Mouse (Mus musculus): ENCODE results near the gene Mfap1b.
"Not testable (repeated sequence)": the region's sequence is repeated elsewhere in the genome, so short reads cannot be mapped to it uniquely, and the experiment has no call there.

Gene Mfap1b

DNA sequence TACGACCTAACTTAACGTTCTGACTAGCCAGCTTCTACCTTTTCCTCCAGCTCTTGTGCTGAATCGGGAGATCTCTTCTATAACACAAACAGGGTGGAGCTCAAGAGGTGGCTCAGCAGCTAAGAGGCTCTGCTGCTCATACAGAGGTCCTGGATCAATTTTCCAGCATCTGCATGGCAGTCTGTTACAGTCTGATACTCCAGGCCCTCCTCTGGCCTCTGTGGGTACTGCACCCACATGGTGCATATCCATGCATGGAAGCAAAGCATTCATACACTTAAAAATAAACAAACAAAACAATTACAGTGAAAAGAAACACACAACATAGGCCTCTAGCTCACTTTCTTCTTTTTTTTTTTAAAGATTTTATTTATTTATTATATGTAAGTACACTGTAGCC is 1.1 kb downstream of the Mfap1b start:
- DNase-seq (ENCODE audit: low spot score) = not testable (repeated sequence)

DNA sequence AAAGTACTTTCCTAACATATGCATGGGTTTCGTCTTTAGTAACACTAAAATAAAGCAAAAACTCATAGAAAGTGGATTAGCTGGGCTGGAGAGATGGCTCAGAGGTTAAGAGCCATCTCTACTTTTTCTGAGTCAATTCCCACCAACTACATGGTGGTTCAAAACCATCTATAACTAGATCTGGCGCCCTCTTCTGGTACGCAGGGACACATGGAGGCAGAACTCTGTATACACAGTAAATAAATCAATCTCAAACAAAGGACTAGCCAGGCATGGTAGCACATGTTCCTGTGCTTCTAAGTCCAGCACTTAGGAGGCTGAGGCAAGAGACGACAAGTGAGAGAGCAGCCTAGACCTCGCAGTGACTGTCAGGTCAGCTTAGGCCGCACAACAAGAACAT is 4.9 kb downstream of the Mfap1b start:
- not testable (repeated sequence) for DNase-seq (ENCODE audit: low spot score)

DNA sequence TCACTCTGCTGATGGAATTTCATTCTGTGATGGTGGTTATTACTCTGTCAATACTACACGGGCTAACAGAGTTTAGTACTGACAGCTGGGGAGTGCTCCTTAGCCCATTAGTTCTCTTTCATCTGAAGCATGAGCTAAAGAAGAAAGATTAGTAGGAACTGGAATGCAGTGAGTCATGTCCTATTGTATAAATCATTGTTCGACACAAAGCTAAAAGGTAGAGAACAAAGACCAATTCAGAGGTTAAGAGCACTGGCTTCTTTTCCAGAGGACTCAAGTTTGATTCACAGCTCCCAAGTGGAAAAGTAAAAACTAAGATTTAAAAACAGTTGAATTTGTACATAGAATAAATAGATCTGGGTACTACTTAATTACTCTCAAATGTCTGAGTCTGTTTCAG is 13.8 kb downstream of the Mfap1b start:
- DNase-seq (ENCODE audit: low spot score) = no peak

DNA sequence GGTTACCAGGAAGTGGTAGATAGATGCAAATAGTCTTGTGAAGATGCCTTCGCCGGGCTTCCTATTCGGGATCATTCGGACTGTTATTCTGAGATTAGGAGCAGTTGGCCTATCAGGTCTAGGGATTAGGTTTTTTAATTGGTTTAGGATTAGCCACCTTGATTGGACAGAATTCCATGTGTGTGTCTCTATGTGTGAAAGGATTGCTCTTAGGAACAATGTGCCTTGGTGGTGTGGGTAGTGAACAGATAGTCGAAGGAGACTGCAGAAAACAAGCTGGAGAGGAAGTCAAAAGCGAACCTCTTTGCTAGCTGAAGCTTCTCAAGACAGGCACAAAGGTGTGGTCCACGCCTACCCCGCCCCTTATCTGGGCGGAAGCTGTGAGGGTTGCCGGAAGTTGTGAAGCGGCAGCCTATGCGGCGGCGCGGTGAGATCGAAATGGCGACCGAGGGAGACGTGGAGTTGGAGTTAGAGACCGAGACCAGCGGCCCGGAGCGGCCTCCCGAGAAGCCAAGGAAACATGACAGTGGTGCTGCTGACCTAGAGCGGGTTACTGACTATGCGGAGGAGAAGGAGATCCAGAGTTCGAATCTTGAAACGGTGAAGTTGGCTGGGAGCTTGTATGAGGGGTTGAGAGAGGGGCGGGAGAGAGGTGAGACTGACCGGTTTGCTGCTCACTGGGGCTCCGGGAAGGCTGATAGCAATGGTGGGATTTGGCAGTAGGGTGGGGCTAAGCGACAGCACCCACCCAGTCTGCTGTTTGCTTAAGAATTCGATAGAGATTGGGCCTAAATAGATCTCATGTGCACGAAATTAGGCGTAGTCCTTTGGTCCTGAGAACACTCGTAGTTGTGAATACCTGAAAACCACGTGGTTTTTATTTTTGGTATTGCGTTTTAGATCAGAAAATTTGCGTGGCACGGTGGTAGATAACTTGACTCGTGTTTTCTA is 16.9 kb downstream of the Mfap1b start, which contains the start of gene Serinc4:
Serinc4 (minus strand) TSS at position 90 of the 951 bp plus-strand sequence.
- peak; percentile 85 for DNase-seq (ENCODE audit: low spot score)

DNA sequence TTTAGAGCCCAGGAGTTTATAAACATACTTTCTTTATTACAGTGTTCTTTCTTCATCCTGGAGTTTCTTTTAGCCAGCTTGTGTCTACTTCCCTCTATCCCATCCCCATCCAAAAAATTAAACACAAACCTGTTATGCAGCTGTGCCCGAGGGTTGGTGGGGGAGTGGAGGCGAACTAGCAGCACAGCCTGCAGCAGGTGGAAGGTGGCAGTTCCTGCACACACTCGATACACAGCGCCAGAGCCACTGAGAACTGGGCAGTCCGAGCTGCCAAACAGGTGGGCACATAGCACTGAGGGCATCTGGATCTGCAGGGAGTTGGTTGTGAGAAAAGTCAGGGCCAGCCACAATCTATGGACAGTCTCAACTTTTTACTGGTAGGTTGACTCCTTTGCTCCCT is 18.3 kb downstream of the Mfap1b start:
- DNase-seq (ENCODE audit: low spot score) = no peak

DNA sequence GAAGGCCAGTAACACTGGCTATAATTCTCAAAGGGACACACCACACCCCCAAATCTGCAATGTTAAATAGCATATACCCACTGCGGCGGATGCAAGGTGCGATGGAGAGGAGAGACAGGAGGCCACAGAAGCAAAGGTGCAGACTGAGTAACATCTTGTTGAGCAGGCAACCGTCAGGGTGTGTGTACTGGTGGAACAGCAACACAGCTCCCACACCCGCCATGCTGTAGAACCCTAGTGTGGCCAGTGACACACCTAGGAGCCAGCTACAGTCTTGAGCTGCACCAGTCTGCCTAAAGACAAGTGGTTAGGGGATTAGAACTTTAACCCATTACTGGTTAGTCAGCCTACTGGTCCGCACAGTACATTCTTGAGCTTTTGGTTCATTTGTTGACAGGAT is 19.9 kb downstream of the Mfap1b start:
- no peak for DNase-seq (ENCODE audit: low spot score)

DNA sequence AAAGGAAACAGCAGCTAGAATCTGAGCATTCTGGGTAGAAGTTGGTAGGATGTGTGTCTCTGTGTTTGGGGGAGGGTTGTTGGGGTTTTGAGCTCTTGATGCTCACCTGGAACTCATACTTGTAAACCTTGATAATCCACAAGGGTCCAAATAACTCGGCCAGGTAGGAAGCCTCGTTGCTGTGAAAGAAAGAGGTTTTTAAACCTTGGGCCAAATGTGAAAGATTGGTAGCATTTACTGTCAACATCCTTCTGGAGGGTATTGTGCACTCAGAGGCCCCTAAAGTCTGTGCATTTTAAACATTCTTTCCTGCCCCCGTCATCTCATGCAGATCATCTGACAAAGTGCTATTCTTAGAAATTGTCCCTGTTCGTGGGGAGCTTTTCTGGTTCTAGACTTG is 20.9 kb downstream of the Mfap1b start, which contains the start of gene Hypk:
Hypk (plus strand) TSS at position 301 of the 400 bp plus-strand sequence.
- no peak for DNase-seq (ENCODE audit: low spot score)

DNA sequence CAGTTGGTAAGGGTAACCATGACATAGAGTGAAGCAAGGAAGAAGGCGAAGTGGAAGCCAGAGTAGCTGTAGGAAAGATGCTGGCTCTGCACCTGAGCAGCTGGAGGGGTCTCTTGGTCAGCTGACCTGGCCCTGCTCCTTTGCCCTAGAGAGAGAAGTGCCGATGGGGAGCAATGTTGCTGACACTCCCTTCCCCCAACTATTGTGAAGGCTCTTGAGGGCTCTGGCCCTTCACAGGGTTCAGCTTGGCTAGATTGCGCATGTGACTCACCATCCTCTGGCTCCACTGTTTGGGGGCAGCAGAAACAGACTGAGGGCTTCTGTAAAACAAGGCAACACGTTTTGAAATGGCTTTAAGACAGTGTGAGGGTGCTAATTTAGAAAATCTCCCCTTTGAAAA is 21.5 kb downstream of the Mfap1b start:
- DNase-seq (ENCODE audit: low spot score) = no peak

DNA sequence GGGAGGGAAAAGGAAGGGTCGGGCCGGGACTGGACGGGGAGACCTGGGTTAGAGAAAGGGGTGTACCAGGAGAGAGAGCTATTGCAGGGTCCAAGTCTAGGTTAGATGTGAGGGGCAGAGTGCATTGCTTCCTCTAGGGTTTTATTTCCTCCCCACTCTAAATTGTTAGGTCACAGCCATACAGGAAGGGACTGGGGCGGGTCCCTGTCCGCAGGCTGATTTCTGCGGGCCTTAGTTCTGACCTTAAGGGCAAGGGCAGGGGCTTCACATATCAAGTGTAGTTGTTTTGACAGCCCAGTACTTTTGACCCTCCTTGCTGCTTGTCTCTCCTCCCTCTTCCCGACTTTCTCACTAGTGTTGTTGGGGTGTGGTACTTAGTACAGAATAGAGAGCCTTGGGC is 23.8 kb downstream of the Mfap1b start:
- no peak for DNase-seq (ENCODE audit: low spot score)

DNA sequence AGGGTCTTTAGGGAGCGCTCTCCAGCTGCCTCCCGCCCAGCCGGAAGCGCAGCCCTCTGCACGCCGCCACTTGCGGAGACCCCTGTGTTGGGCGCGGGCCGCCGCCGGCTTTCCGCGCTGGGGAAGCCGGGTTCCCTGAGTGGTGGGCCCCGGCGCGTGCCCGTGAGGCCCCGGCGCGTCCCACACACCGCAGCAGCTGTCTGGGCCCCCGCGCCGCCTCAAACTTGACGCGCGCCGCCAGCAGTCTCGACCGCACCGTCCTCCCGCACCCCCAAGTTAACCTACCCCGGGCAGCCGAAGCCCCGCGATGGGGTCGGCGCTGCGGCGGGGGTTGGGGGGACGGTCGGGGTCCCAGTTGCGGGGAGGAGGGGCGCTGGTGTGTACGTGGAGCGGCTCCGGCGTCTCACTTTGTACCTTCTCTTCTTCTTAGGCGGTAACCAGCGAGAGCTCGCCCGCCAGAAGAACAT is 24.3 kb downstream of the Mfap1b start:
- no peak for DNase-seq (ENCODE audit: low spot score)

DNA sequence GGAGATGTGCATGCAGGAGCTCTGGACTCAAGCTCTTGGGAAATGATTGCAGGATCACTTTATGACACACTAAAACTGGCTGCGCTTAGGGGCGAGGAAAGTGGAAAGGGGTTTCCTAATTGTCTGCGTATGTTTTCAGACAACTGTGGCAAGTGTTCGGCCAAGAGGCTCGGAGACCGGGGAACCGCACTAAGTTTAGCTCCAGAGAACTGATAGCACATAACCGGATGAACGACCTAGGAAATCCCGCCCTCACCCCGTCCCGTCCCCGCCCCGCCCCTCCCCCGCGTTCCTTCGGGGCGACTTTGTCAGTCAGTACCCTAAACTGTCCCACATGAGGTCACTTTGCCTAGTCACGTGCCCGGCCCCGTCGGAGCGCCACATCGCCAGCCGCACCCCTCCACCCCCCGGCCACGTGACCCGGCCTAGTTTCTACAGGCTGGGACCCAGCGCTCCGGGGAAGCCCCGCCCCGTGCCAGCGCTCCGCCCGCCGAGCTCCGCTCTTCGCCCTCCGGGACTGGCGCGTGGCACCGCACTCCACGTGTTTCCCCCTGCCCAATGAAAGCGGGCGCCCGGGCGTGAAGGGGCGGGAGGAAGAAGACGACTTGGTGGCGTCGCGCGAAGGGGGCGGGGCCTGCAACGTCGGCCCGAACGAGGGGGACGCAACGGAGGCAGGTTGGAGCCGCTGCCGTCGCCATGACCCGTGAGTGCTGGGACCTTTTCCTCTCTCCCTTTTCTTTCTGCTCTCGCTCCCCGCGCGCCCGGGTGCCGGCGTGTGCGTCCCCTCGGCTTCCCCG is 24.9 kb downstream of the Mfap1b start, which contains the start of gene Serf2:
Serf2 (plus strand) TSS at position 457 of the 797 bp plus-strand sequence.
- DNase-seq (ENCODE audit: low spot score) = peak; percentile 98

DNA sequence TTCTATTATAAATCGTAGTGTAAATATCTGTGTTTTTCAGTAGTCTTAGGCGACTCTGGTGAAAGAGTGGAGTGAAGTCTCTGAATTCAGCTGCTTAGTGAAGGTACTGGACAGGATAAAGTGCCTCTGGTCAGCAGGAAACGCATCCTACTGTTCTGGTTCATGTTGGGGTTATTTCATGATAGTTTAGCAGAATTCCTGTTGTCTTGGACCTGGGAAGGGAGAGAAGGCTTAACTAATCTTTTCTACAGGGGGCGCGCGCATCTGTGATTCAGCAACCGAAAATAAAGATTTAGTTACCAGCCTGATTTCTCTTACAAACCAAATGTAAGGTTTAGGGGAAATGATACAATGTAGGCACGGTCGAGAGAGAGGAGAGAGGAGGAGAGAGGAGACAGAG is 25.7 kb downstream of the Mfap1b start:
- peak; percentile 65 for DNase-seq (ENCODE audit: low spot score)

DNA sequence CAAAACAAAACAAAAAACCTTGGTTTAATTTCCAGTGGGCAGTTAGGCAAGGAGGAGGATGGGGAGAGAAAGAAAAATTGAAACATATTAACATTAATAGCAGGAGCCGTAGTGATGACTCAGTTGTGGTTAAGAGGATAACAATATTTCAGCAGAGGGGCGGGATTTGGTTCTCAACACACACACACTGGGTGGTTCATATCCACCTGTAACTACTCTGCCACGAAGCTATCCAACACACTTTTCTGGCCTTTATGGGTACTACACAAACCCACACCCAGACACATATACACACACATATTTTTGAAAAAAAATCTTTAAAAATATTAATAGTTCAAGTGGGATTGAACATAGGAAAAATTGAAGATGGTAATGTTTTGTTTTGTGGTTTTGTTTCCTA is 26.9 kb downstream of the Mfap1b start:
- no peak for DNase-seq (ENCODE audit: low spot score)

DNA sequence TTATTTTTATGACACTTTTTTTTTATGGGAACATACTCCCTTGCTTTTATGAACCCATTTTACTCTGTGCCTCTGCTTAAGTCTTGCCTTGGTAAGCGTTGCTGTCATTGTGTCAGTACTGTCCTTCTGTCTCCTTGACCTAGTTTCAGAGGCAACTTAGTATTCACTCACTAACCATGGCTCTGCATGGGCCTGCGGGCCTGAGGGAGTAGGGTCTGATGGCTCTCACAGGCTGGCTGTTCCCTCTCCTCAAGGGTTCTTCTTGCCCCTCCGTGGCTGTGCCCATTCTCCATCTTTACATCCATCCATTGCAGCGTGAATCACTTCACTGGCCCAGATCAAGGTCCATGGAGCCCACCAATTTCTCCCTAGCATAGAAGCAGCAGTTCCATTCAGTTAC is 27.4 kb downstream of the Mfap1b start:
- no peak for DNase-seq (ENCODE audit: low spot score)

DNA sequence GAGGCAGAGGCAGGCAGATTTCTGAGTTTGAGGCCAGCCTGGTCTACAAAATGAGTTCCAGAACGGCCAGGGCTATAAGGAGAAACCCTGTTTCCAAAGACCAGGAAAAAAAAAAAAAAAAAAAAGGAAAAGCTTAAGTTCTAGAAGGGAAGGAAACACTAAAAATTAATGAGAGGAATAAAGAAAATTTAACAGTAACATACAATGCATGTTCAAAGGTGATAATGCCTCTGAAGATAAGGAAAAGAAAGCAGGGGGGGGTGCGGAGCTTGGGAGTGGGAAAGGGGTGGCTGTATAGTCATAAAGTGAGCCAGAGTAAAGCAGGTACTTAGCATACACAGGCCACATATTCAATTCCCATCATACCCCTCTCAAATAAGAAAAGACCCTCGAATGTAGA is 28.8 kb downstream of the Mfap1b start:
- DNase-seq (ENCODE audit: low spot score) = no peak

DNA sequence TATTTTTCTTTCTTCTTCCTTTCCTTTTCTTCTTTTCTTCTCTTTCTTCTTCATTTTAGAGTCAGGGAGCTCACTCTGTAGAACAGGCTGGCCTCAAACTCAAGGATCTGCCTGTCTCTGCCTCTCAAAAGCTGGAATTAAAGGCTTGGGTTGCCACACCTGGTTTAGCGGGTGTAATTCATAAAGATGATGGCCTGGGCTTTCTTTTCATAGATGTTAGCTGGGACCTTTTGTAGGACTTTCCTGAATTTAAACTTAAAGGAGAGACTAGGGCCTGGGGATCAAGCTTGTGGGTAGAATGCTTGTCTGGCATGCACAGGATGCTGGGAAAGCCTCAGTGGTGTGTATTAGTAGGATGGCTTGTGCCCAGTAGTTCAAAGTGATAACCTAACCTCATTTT is 29.7 kb downstream of the Mfap1b start, which contains the start of gene Ell3:
Ell3 (minus strand) TSS at position 101 of the 400 bp plus-strand sequence.
- DNase-seq (ENCODE audit: low spot score) = no peak

DNA sequence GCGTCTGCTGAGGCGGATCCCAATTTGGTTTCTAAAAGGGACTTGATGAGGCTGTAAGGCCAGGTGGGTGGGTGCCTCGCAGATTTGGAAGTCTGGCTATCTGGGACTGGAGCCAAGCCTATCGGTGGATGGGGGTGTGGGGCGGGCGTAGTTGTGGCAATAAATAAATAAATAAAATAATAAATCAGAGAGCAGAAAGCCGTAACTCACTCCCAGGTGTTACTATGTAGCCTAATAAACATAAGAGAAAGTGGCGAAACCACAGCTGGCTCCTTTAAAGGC is 30.9 kb downstream of the Mfap1b start:
- no peak for DNase-seq (ENCODE audit: low spot score)

DNA sequence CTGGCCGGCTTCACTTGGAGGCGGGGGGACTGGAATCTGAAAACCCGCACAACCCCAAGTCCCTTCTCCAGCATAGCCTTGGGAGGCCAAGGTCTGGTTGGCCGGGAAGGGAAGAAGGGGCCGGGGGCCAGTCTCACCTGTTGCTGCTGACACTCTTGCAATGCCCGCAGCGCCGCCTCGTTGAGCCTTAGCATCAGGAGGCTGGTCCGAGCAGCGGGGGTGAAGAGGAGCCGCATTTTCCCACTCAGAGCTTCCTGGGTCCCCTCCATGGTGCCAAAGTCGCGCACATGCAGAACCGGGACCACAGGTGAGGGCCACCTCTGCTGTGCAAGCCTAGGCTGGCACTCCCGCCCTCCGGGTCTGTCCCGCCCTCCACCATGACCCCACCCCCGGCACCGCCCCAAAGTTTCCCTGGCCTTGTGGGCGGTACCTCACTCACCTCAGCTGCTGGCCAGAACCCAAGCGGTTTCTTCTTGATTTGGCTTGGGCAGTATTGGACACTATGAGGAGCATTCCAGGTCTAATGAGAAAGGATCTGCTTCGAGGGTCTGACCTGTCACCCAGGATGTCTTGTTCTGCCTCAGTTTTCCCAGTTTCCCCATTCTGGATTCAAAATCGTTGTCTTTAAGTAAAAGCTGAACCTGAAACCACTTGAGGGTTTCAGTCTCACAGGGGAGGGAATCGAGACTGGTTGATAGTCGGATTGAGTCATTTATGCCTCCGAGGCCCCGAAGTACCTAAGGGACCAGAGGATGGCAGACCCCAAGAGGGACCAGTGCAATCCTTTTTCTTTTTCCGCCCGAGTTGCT is 31.4 kb downstream of the Mfap1b start:
- DNase-seq (ENCODE audit: low spot score) = no peak

DNA sequence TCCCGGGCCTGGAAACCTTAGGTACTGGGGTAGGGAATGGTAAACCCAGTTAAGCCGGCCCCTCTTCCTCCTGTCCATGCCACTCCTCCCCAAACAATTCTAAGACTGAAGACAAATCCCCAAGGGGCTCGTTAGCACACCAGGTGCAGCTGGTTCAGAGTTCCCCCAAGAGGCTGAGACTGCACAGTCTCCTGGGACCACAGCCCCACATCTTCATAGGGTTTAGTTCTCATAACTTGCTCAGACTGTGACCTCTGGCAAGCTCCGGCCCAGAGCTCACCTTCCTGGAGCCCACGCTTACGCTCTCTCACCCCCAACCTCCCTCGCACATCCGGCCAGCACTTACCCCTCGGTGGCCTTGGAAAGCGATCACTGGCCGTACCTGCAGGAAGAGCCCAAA is 32.1 kb downstream of the Mfap1b start:
- no peak for DNase-seq (ENCODE audit: low spot score)

DNA sequence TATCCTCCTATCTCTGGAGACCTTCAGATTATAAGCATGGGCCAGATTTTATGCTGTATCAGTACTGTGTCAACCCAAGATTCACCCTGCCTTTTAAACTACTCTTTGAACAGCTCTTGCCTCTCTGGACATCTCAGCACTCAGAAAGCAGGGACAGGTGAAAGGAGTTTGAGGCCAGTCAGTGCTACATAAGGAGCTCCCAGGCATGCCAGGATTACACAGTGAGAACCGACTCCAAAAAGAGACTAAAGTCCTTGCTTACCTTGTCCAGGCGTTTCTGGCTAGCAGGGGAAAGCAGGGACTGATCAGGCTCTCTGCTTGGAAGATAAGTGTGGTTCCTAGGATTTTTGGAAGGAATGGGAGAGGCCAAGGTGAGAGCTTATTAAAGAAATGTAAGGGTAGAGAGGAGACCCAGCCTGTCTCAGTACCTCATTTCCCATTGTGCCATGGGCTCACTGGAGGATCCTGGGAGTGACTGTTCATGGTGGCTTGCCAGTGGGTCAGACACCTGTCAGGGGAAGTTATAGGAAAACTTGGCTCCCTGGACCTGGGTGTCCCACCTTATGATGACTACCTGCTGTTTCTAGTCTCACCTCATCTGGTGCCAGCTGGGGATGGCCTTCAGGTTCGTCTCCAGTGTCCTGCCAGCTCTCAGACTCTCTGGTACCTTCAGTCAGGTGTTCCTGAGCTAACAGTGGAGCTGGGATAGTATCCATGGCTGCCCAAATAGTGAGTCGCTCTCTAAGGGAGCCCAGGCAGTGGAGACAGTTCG is 32.8 kb downstream of the Mfap1b start:
- no peak for DNase-seq (ENCODE audit: low spot score)

DNA sequence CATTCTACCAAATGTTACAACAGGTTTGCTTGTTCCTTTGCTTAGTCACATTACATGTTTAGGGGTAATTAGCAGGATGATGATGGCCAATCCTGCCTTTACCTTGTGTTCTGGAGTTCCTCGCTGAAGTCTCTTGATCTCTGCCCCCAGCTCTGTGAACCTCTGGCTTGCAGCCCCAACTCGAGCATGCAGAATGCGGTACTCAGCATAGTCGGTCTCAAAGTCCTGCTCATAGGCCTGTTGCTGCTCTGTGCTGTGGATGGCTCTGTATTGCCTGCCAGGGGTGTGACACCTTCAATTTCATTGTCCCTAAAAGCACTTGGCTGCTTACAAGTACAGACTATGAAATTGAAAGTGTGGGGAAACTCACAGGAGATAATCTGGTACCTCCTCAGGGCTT is 34.1 kb downstream of the Mfap1b start:
- no peak for DNase-seq (ENCODE audit: low spot score)
